Mouse (Mus musculus): ENCODE data around the gene Rhox4c. TPM values are rescaled to one million over a fixed set of nuclear protein-coding genes. Genes with fewer than 3 reads are reported as not detected.
"Not testable (repeated sequence)": the region's sequence is repeated elsewhere in the genome, so short reads cannot be mapped to it uniquely, and the experiment has no call there.

Rhox4c gene
- not detected in 2 replicates for polyA plus RNA-seq (2012; ENCODE audit: insufficient read depth, low replicate concordance)

- not testable (repeated sequence) for H3K36me3 ChIP-seq (replicated peaks; ENCODE audit: low read length); H3K4me1 ChIP-seq; H3K9me3 ChIP-seq; H3K27me3 ChIP-seq (replicated peaks); H3K4me3 ChIP-seq (replicated peaks)
Measured at GRCm38 (mm10) chrX:37480037-37480436, at the start of gene Rhox4c. Gene Rhox4c (plus strand): TSS chrX:37480337.

- not testable (repeated sequence) for H3K4me3 ChIP-seq (replicated peaks); H3K9me3 ChIP-seq; H3K27me3 ChIP-seq (replicated peaks); H3K4me1 ChIP-seq; H3K36me3 ChIP-seq (replicated peaks; ENCODE audit: low read length)
Measured at GRCm38 (mm10) chrX:37432194-37432593, 47.9 kb upstream of the Rhox4c start, which contains the start of gene Rhox4b. Gene Rhox4b (plus strand): TSS chrX:37432494.

- H3K4me3 ChIP-seq (replicated peaks); H3K27me3 ChIP-seq (replicated peaks); H3K9me3 ChIP-seq; H3K4me1 ChIP-seq; H3K36me3 ChIP-seq (replicated peaks; ENCODE audit: low read length): not testable (repeated sequence)
Measured at GRCm38 (mm10) chrX:37453380-37453779, 26.8 kb upstream of the Rhox4c start, which contains the start of gene Rhox2c. Gene Rhox2c (plus strand): TSS chrX:37453680.

- H3K36me3 ChIP-seq (replicated peaks; ENCODE audit: low read length); H3K4me3 ChIP-seq (replicated peaks); H3K4me1 ChIP-seq; H3K27me3 ChIP-seq (replicated peaks); H3K9me3 ChIP-seq: not testable (repeated sequence)
Measured at GRCm38 (mm10) chrX:37458285-37458684, 21.9 kb upstream of the Rhox4c start, which contains the start of gene Rhox3c. Gene Rhox3c (plus strand): TSS chrX:37458585.

- H3K9me3 ChIP-seq; H3K36me3 ChIP-seq (replicated peaks; ENCODE audit: low read length); H3K4me3 ChIP-seq (replicated peaks); H3K27me3 ChIP-seq (replicated peaks); H3K4me1 ChIP-seq: not testable (repeated sequence)
Measured at GRCm38 (mm10) chrX:37514059-37514458, 33.9 kb downstream of the Rhox4c start, which contains the start of gene Rhox4d. Gene Rhox4d (plus strand): TSS chrX:37514359.

GRCm38 (mm10) chrX:37530152-37530551, 50.0 kb downstream of the Rhox4c start, which contains the start of gene Rhox2e:
Gene Rhox2e (plus strand): TSS chrX:37530452.
- not testable (repeated sequence) for H3K9me3 ChIP-seq; H3K4me1 ChIP-seq; H3K36me3 ChIP-seq (replicated peaks; ENCODE audit: low read length); H3K4me3 ChIP-seq (replicated peaks); H3K27me3 ChIP-seq (replicated peaks)

Other genes starting within 250 kb of the Rhox4c start
- not detected in 2 replicates for gene Rhox2a, start 235.4 kb upstream of the Rhox4c start, polyA plus RNA-seq (2012; ENCODE audit: insufficient read depth, low replicate concordance)
- not detected in 2 replicates for gene Rhox3a, start 230.4 kb upstream of the Rhox4c start, polyA plus RNA-seq (2012; ENCODE audit: insufficient read depth, low replicate concordance)
- not detected in 2 replicates for gene Rhox4a, start 215.0 kb upstream of the Rhox4c start, polyA plus RNA-seq (2012; ENCODE audit: insufficient read depth, low replicate concordance)
- gene Rhox3a2, start 100.3 kb upstream of the Rhox4c start, polyA plus RNA-seq (2012; ENCODE audit: insufficient read depth, low replicate concordance): not detected in 2 replicates
- not detected in 2 replicates for gene Rhox4a2, start 89.5 kb upstream of the Rhox4c start, polyA plus RNA-seq (2012; ENCODE audit: insufficient read depth, low replicate concordance)
- gene Rhox2b, start 68.3 kb upstream of the Rhox4c start, polyA plus RNA-seq (2012; ENCODE audit: insufficient read depth, low replicate concordance): not detected in 2 replicates
- gene Rhox4b, start 47.8 kb upstream of the Rhox4c start, polyA plus RNA-seq (2012; ENCODE audit: insufficient read depth, low replicate concordance): not detected in 2 replicates
- gene Rhox2c, start 26.7 kb upstream of the Rhox4c start, polyA plus RNA-seq (2012; ENCODE audit: insufficient read depth, low replicate concordance): not detected in 2 replicates
- not detected in 2 replicates for gene Rhox3c, start 21.8 kb upstream of the Rhox4c start, polyA plus RNA-seq (2012; ENCODE audit: insufficient read depth, low replicate concordance)
- not detected in 2 replicates for gene Rhox2d, start 13.1 kb downstream of the Rhox4c start, polyA plus RNA-seq (2012; ENCODE audit: insufficient read depth, low replicate concordance)
- not detected in 2 replicates for gene Rhox4d, start 34.0 kb downstream of the Rhox4c start, polyA plus RNA-seq (2012; ENCODE audit: insufficient read depth, low replicate concordance)
- not detected in 2 replicates for gene Rhox2e, start 50.1 kb downstream of the Rhox4c start, polyA plus RNA-seq (2012; ENCODE audit: insufficient read depth, low replicate concordance)
- not detected in 2 replicates for gene Rhox3e, start 61.7 kb downstream of the Rhox4c start, polyA plus RNA-seq (2012; ENCODE audit: insufficient read depth, low replicate concordance)
- 0.09 TPM in 1 of 2 replicates, not detected in the other for gene Rhox4e, start 77.1 kb downstream of the Rhox4c start, polyA plus RNA-seq (2012; ENCODE audit: insufficient read depth, low replicate concordance)
- gene Rhox2f, start 91.1 kb downstream of the Rhox4c start, polyA plus RNA-seq (2012; ENCODE audit: insufficient read depth, low replicate concordance): not detected in 2 replicates
- not detected in 2 replicates for gene Rhox3f, start 100.7 kb downstream of the Rhox4c start, polyA plus RNA-seq (2012; ENCODE audit: insufficient read depth, low replicate concordance)
- gene Rhox4f, start 127.4 kb downstream of the Rhox4c start, polyA plus RNA-seq (2012; ENCODE audit: insufficient read depth, low replicate concordance): not detected in 2 replicates
- not detected in 2 replicates for gene Rhox3g, start 148.3 kb downstream of the Rhox4c start, polyA plus RNA-seq (2012; ENCODE audit: insufficient read depth, low replicate concordance)
- not detected in 2 replicates for gene Rhox2g, start 163.1 kb downstream of the Rhox4c start, polyA plus RNA-seq (2012; ENCODE audit: insufficient read depth, low replicate concordance)
- not detected in 2 replicates for gene Rhox4g, start 171.0 kb downstream of the Rhox4c start, polyA plus RNA-seq (2012; ENCODE audit: insufficient read depth, low replicate concordance)
- not detected in 2 replicates for gene Rhox3h, start 188.4 kb downstream of the Rhox4c start, polyA plus RNA-seq (2012; ENCODE audit: insufficient read depth, low replicate concordance)
- not detected in 2 replicates for gene Rhox2h, start 192.9 kb downstream of the Rhox4c start, polyA plus RNA-seq (2012; ENCODE audit: insufficient read depth, low replicate concordance)

All from megakaryocyte, embryonic 14.5 days (primary cell).